Mouse (Mus musculus): ENCODE results near the gene Ptch2. TPM values are rescaled to one million over a fixed set of nuclear protein-coding genes. Genes with fewer than 3 reads are reported as not detected.

Gene Ptch2
- polyA plus RNA-seq, 1 experiment from 2014 or later, result 7.0 TPM

DNA sequence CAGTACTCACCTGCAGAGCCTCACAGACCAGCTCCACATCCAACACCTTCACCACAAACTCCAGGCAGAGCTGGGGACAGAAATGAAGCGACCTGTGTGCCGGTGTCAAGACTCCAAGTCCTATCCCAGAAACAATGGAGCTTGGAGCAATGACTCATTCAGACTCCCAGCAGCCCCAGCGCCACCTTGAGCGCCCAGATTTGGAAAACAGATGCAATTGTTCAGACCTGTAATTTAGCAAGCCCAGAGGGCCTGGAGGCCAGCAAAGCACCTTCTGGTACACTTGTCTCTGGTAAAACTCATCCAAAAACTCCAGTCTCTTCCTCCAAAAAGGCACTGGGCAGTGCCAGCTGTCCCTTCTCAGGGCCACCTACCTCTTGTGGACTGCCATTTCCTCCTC lies 26.3 kb downstream of the Ptch2 start:
- Histone ChIP-seq H3K36me3 (no peaks in the 10 kb centered on the region), H3K9ac (no peak overlapping the region), H3K4me2 (no peak overlapping the region), H3K9me3 (no peaks in the 10 kb centered on the region), H3K27me3 (replicated peaks) (no peaks in the 10 kb centered on the region), H3K27ac (0 out of 2 replicates have a peak overlapping the region, but pooled peaks have one; percentile 2), H3K4me1 (peaks cover 24% of the 10 kb centered on the region), H3K4me3 (replicated peaks) (no peak overlapping the region)
- no peak for ATAC-seq (ENCODE audit: insufficient read depth, low FRiP score, low read depth)
- 79% methylated on average over 4 of the region's 4 CpGs for WGBS

GRCm38 (mm10) chr4:117123546-117124217 lies 27.8 kb downstream of the Ptch2 start:
- H3K36me3 ChIP-seq, result peaks cover 1% of the 10 kb centered on the region; the same call in 1 of the 2 replicates
- no peak overlapping the region for H3K9ac ChIP-seq
- ATAC-seq (ENCODE audit: insufficient read depth, low FRiP score, low read depth), result no peak
- peak overlapping the region; percentile 1; the same call in 1 of the 2 replicates for H3K27ac ChIP-seq
- H3K4me2 ChIP-seq, result no peak overlapping the region
- no peaks in the 10 kb centered on the region for H3K9me3 ChIP-seq
- 61% methylated on average over 9 of the region's 9 CpGs for WGBS
- H3K4me3 ChIP-seq (replicated peaks), result no peak overlapping the region
- H3K27me3 ChIP-seq (replicated peaks), result no peaks in the 10 kb centered on the region
- peaks cover 24% of the 10 kb centered on the region for H3K4me1 ChIP-seq

DNA sequence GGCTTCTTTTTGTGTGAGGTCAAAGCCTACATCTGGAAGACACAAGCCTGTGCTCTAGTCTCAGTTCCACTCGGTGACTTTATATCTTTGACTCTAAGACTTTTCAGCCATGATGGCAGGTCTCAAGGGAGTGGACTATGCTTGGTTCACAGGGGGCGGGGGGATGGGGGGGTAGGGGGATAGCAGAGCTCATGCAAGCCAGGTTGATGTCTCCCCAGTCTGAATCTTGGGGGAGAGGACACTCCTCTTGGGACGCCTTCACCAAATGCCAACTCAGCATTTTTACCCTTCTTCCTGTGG lies 28.3 kb downstream of the Ptch2 start:
- Histone ChIP-seq H3K4me2 (0 out of 2 replicates have a peak overlapping the region, but pooled peaks have one; percentile 31), H3K27ac (peak overlapping the region; percentile 1; the same call in 1 of the 2 replicates), H3K27me3 (replicated peaks) (no peaks in the 10 kb centered on the region), H3K9me3 (no peaks in the 10 kb centered on the region), H3K4me3 (replicated peaks) (no peak overlapping the region), H3K9ac (no peak overlapping the region), H3K4me1 (peaks cover 24% of the 10 kb centered on the region), H3K36me3 (peaks cover 6% of the 10 kb centered on the region; the same call in 1 of the 2 replicates)
- 70% methylated on average over 3 of the region's 3 CpGs for WGBS
- ATAC-seq (ENCODE audit: insufficient read depth, low FRiP score, low read depth), result no peak

DNA sequence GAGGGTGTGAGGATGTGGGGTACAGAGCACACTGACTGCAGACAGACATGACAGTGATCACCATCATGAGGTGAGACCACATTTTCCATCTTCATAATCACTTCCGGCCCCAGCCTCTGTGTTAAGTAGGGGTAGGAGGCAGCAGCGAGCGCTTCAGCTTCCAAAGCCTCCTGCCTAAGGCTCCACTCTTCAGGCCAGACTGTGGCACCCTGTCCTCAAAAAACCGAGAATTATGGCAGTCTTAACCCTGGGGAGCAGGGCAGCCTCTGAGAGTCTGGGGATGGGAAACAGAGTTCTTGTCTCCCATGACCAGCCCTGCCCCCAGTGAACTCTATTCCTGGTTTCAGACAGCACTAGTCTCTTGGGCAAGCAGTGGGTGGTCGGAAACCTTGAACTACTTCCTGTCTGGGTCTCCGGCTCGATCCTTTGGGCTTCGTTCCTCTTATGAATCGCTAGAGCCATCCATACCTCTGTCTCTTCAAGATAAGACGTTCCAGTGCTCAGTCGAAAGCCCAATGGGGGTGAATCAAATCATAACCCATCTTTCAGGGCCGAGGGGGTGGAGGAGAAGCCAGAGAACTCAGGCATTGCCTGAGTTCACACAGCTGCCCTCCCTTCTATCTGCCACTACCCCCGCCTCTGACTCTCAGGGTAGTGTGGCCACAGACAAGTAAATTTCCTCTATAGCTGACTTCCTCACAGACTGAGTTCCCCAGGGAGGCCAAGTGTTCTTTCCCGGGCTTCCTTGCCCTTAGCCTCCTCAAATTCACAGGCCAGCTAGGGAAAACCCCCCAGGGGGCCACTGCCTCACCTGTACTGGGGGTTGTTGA lies 28.9 kb downstream of the Ptch2 start:
- ATAC-seq (ENCODE audit: insufficient read depth, low FRiP score, low read depth), result no peak
- H3K4me2 ChIP-seq, result peak overlapping the region; percentile 31
- H3K27me3 ChIP-seq (replicated peaks), result no peaks in the 10 kb centered on the region
- WGBS, result 51% methylated on average over 14 of the region's 14 CpGs
- no peaks in the 10 kb centered on the region for H3K9me3 ChIP-seq
- H3K4me3 ChIP-seq (replicated peaks), result peak overlapping the region; percentile 2; the same call in 1 of the 2 replicates
- H3K9ac ChIP-seq, result no peak overlapping the region
- peaks cover 24% of the 10 kb centered on the region for H3K4me1 ChIP-seq
- peaks cover 7% of the 10 kb centered on the region; the same call in 1 of the 2 replicates for H3K36me3 ChIP-seq
- peak overlapping the region; percentile 89 for H3K27ac ChIP-seq

DNA sequence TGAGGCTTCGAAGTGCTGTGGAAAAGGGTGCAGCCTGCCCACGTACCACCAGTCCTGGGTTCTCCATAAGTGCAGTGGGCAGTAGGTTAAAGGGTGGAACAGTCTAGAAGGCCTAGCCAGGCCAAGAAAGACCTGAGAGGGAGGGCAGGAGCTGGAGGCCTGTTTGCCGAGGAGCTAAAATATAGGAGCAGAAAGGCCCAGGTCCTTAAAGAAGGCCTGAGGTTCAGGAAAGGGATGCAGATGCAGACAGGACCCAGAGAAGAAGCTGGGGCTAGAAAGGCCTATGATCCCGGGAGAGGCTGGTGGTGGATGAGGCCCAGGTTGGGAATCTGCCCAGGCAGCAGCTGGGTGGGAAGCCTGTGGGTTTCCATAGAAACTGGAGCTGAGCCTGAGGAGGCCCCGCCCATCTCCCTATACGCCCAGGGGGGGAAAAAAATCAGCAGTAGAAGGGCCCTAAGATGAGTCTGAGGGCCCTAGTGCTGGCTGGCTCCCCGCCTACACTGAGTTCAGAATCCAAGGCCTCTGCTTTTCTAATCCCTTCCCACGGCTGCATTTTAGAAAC lies 29.6 kb downstream of the Ptch2 start, which contains the start of gene Btbd19:
Gene Btbd19 (minus strand): TSS at position 378 of the 562 bp plus-strand sequence.
- H3K4me2 ChIP-seq, result peak within 1 kb of the TSS; percentile 31
- no peaks in the 10 kb centered on the region for H3K27me3 ChIP-seq (replicated peaks)
- WGBS, result 26% methylated on average over 8 of the region's 8 CpGs
- H3K9ac ChIP-seq, result no peak within 1 kb of the TSS
- peak; percentile 47; the same call in 1 of the 2 replicates for ATAC-seq (ENCODE audit: insufficient read depth, low FRiP score, low read depth)
- H3K4me1 ChIP-seq, result peaks cover 24% of the 10 kb centered on the region
- H3K27ac ChIP-seq, result peak within 1 kb of the TSS; percentile 89
- peaks cover 7% of the 10 kb centered on the region; the same call in 1 of the 2 replicates for H3K36me3 ChIP-seq
- no peaks in the 10 kb centered on the region for H3K9me3 ChIP-seq
- H3K4me3 ChIP-seq (replicated peaks), result peak within 1 kb of the TSS; percentile 2; the same call in 1 of the 2 replicates

GRCm38 (mm10) chr4:117125910-117126674 lies 30.2 kb downstream of the Ptch2 start:
- no peak overlapping the region for H3K9ac ChIP-seq
- peaks cover 7% of the 10 kb centered on the region; the same call in 1 of the 2 replicates for H3K36me3 ChIP-seq
- H3K27me3 ChIP-seq (replicated peaks), result no peaks in the 10 kb centered on the region
- peak; percentile 60; the same call in 1 of the 2 replicates for ATAC-seq (ENCODE audit: insufficient read depth, low FRiP score, low read depth)
- peak overlapping the region; percentile 89 for H3K27ac ChIP-seq
- 39% methylated on average over 15 of the region's 15 CpGs for whole genome bisulfite sequencing
- peaks cover 24% of the 10 kb centered on the region for H3K4me1 ChIP-seq
- no peaks in the 10 kb centered on the region for H3K9me3 ChIP-seq
- peak overlapping the region; percentile 31 for H3K4me2 ChIP-seq
- no peak overlapping the region for H3K4me3 ChIP-seq (replicated peaks)

DNA sequence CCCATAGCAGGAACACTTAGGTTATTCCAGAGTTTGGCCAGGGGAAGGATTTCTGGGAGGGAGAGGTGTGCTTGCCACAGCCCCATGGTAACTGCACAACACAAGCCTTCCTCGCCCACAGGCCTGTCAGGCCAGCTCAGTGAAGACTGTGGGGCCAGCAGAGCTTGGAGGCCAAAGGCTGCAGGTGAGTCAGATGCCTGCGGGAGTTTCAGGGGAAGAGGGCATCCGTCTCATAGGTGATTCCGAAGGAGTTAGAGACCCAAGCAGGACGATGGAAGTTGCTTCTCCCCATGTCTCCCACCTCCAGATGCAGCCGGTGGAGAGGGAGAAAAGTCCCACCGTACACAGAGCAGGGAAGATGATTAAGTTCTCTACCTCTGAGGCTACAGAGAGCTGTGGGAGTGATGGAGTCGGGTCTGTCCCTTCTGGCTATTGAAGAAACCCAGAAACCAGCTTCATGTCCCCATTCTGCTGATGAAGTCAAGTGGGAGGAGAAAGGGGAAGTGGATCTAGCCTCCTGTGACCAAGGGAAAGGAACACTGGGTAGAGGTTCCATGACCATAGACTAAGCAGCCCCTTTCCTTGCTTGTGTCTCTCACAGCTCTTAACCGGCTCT lies 30.9 kb downstream of the Ptch2 start, which contains the start of gene Tctex1d4:
Gene Tctex1d4 (plus strand): TSS at position 120 of the 616 bp plus-strand sequence.
- H3K27ac ChIP-seq, result peak within 1 kb of the TSS; percentile 89
- peaks cover 7% of the 10 kb centered on the region; the same call in 1 of the 2 replicates for H3K36me3 ChIP-seq
- peak within 1 kb of the TSS; percentile 31 for H3K4me2 ChIP-seq
- no peaks in the 10 kb centered on the region for H3K27me3 ChIP-seq (replicated peaks)
- H3K4me1 ChIP-seq, result peaks cover 28% of the 10 kb centered on the region
- H3K9me3 ChIP-seq, result no peaks in the 10 kb centered on the region
- no peak within 1 kb of the TSS for H3K4me3 ChIP-seq (replicated peaks)
- WGBS, result 77% methylated on average over 9 of the region's 9 CpGs
- ATAC-seq (ENCODE audit: insufficient read depth, low FRiP score, low read depth), result no peak
- H3K9ac ChIP-seq, result no peak within 1 kb of the TSS

DNA sequence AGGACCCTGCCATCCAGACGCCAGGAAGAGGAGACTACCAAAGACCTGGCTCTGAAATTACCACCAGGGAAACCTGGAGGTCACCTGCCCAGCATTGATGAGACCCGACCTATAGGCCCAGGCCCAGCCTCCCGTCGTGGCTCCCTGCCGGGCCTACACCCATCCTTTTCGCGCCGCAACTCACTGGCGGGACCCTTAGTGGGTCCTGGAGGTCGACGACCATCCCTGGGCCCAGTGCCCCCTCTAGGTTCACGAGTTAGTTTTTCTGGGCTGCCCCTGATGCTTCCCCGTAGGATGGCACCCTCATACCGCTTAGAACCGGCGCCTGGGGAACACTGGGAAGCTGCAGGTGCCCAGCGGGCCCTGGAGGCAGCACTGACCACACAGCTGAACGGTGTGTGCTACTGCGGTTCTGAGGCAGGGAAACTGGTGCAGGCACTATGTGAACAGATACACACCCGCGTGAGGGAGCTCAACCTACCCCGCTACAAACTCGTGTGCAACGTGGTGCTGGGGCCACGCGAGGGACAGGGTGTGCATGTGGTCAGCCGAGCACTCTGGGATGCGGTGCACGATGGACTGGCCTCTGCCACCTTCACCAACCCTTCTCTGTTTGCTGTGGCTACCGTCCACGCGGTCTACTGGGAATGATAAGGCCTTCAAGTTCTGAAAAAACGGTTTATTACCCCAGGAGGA lies 32.3 kb downstream of the Ptch2 start:
- 87% methylated on average over 33 of the region's 33 CpGs for WGBS
- no peak for ATAC-seq (ENCODE audit: insufficient read depth, low FRiP score, low read depth)

DNA sequence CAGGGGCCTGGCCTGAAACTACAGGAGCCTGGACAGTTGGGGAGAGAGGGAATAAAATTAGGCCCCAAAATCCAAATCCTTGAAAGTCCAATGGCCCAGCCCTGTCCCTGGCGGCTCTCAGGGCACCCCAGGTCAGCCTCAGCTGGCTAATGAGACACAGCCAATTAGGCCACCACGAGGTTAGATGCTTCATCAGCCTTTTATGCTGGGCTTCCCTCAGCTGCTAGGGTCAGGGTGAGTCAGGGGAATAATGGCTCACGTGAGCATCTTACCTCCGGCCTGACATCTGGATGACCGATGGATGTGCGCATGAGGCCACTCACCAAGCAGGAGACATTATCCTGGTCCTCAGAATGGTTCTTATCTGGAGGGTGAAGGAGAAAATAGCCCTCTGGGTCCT lies 34.9 kb downstream of the Ptch2 start:
- H3K9me3 ChIP-seq, result no peaks in the 10 kb centered on the region
- H3K4me3 ChIP-seq (replicated peaks), result no peak overlapping the region
- peaks cover 7% of the 10 kb centered on the region; the same call in 1 of the 2 replicates for H3K36me3 ChIP-seq
- ATAC-seq (ENCODE audit: insufficient read depth, low FRiP score, low read depth), result no peak
- H3K4me2 ChIP-seq, result no peak overlapping the region
- no peak overlapping the region for H3K9ac ChIP-seq
- H3K27me3 ChIP-seq (replicated peaks), result peaks cover 9% of the 10 kb centered on the region; the same call in 1 of the 2 replicates
- WGBS, result 83% methylated on average over 6 of the region's 6 CpGs
- peaks cover 29% of the 10 kb centered on the region for H3K4me1 ChIP-seq
- no peak overlapping the region for H3K27ac ChIP-seq

More for the DNA sequence above, 32.3 kb downstream of the Ptch2 start:
- Histone ChIP-seq H3K4me1 (peaks cover 37% of the 10 kb centered on the region), H3K9me3 (no peaks in the 10 kb centered on the region), H3K4me3 (replicated peaks) (no peak overlapping the region), H3K4me2 (no peak overlapping the region), H3K27me3 (replicated peaks) (peaks cover 7% of the 10 kb centered on the region; the same call in 1 of the 2 replicates), H3K36me3 (peaks cover 7% of the 10 kb centered on the region; the same call in 1 of the 2 replicates), H3K9ac (no peak overlapping the region), H3K27ac (no peak overlapping the region)

GRCm38 (mm10) chr4:117131198-117131597 lies 35.3 kb downstream of the Ptch2 start:
- no peak overlapping the region for H3K27ac ChIP-seq
- WGBS, result 64% methylated on average over 6 of the region's 6 CpGs
- H3K9ac ChIP-seq, result no peak overlapping the region
- H3K36me3 ChIP-seq, result peaks cover 7% of the 10 kb centered on the region; the same call in 1 of the 2 replicates
- no peak overlapping the region for H3K4me2 ChIP-seq
- H3K27me3 ChIP-seq (replicated peaks), result peaks cover 9% of the 10 kb centered on the region; the same call in 1 of the 2 replicates
- H3K4me3 ChIP-seq (replicated peaks), result no peak overlapping the region
- H3K4me1 ChIP-seq, result peaks cover 26% of the 10 kb centered on the region
- no peaks in the 10 kb centered on the region for H3K9me3 ChIP-seq
- no peak for ATAC-seq (ENCODE audit: insufficient read depth, low FRiP score, low read depth)
